Mouse (Mus musculus) CH12.LX (cell line): Measurements from ENCODE around the gene Grifin.

Source experiments
- BHLHE40 ChIP-seq: IDR thresholded peaks from 2 replicates; pipeline ENCODE4 v1.6.1; 2011; ENCODE audit warnings: mild to moderate bottlenecking, low read depth, low read length, improper control_type of control experiment
- CTCF ChIP-seq, 2 experiments: IDR thresholded peaks in 1 of 2; conservative IDR thresholded peaks in 1 of 2; 2 replicates each; pipeline ENCODE4 v1.5.1; 2011 to 2012; ENCODE audit warnings: low read depth in 2 of 2, low read length in 2 of 2, improper control_type of control experiment in 1 of 2, inconsistent platforms in 1 of 2, mild to moderate bottlenecking in 1 of 2, moderate library complexity in 1 of 2
- POLR2AphosphoS2 ChIP-seq: IDR thresholded peaks from 2 replicates; pipeline ENCODE4 v1.6.1; 2011; ENCODE audit warnings: low read depth, low read length, improper control_type of control experiment
- USF1 ChIP-seq: IDR thresholded peaks from 2 replicates; pipeline ENCODE4 v1.6.1; 2014; ENCODE audit warnings: low read depth, mild to moderate bottlenecking, inconsistent platforms, low read length, improper control_type of control experiment
- ZNF384 ChIP-seq: IDR thresholded peaks from 2 replicates; pipeline ENCODE4 v1.6.1; 2012; ENCODE audit warnings: low read depth, low read length, improper control_type of control experiment, inconsistent platforms

DNA sequence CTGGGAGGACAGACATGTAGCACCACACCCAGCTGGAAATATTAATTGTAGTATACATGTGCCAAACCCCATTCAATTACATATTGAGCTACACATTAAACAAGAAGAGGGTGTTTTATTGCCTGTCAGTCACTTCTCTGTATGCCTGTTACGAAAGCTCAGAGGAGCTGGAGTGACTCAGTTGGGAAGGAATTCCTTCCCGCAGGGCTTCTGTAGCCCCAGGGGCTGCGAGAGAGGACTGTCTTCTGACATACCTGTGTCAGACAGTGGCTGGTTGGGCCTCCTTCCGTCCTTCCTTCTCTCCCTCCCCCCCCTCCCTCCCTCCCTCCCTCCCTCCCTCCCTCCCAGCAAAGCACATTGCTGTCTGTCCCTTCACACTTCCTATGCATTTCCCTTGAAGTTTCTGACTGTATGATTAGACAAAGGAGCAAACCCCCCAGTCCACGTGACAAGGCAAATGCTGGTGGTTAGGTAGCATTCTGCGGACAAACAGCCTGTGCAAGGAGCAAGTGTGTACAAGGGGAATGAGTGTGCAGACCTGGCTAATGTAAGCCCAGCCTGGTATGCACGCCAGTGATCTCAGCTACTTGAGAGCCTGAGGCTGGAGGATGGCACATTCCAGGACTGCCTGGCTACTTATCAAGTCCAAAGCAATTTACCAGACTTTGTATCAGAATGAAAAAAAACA is 49.9 kb downstream of the Grifin start:
- TF ChIP-seq CTCF (conservative IDR thresholded peaks at IDR 0.05 in 1 of 2, IDR thresholded peaks at IDR 0.05 in 1 of 2; ENCODE audit: low read depth in 2 of 2, low read length in 2 of 2) = no peak
- TF ChIP-seq USF1 = no peak; the same call in 1 of the 2 replicates
- no peak for TF ChIP-seq POLR2AphosphoS2
- peak; percentile 30; the same call in 1 of the 2 replicates for TF ChIP-seq ZNF384
- TF ChIP-seq BHLHE40 = peak; percentile 57
